In the genomic region with DNA sequence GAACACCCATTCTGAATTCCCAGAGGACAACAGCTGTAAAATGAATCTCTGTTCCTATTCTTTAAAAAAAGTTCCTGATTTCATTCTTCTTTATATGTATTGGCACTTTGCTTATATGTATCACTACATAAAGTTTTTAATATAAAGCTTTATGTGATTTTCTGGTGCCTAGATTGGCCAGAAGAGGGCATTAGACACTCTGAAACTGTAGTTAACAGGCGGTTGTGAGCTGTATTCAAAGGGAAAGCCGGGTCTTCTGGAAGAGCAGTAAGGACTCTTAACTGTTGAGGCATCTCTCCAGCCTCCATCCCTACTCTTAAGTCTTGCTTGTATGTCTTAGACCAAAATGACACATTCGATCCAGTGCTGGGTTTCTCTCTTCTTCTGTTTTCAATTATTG, we compare ENCODE assay signal across 19 mouse cellular contexts.
DNase-seq lines count a peak whose midpoint lies in the region; ATAC-seq and TF ChIP-seq lines count a peak whose summit lies in the region.
"Had no signal": no experiment of that assay in that cellular context is flagged by ENCODE, and none has a peak within 500 bp of the region (broad histone marks: within the 10 kb centered on the region; RNA-seq: fewer than 3 reads in every experiment).

No protein-coding gene starts in this region.

- WGBS in intestine, postnatal 0 days = 60% methylated on average over 3 of the region's 3 CpGs
- 68% methylated on average over 3 of the region's 3 CpGs for WGBS in intestine, embryonic 15.5 days

- no peak for TF ChIP-seq POLR2A in brain, embryonic 14.5 days (IDR thresholded peaks at IDR 0.05; ENCODE audit: borderline replicate concordance, extremely low read depth, insufficient read depth, insufficient read length, poor library complexity, severe bottlenecking)

- H3K9me3 ChIP-seq in intestine, postnatal 0 days (ENCODE audit: control insufficient read depth) = no peaks in the 10 kb centered on the region
- no peaks in the 10 kb centered on the region for H3K9me3 ChIP-seq in intestine, embryonic 15.5 days
- H3K9me3 ChIP-seq: G1E; hindbrain, embryonic 12.5 days; midbrain, embryonic 10.5 days had no signal

- TF ChIP-seq CTCF in intestine, postnatal 0 days (IDR thresholded peaks at IDR 0.05; ENCODE audit: low read depth) = peak; percentile 36; the same call in 1 of the 2 replicates
- no peak for TF ChIP-seq CTCF in brain, embryonic 14.5 days (IDR thresholded peaks at IDR 0.05; ENCODE audit: borderline replicate concordance, extremely low read depth, insufficient read depth, insufficient read length)

- H3K27ac ChIP-seq in intestine, postnatal 0 days (ENCODE audit: low read depth, low read length) = no peak overlapping the region
- no peak overlapping the region for H3K27ac ChIP-seq in intestine, embryonic 15.5 days
- H3K27ac ChIP-seq: hindbrain, embryonic 12.5 days; liver, embryonic 14.5 days; midbrain, embryonic 10.5 days had no signal

- H3K9ac ChIP-seq in intestine, postnatal 0 days (ENCODE audit: low read depth, low read length) = no peak overlapping the region
- H3K9ac ChIP-seq in intestine, embryonic 15.5 days = no peak overlapping the region
- H3K9ac ChIP-seq: hindbrain, embryonic 12.5 days; liver, embryonic 14.5 days had no signal

- no peaks in the 10 kb centered on the region for H3K27me3 ChIP-seq in intestine, postnatal 0 days (replicated peaks; ENCODE audit: control insufficient read depth, insufficient read depth, low read length)
- H3K27me3 ChIP-seq in intestine, embryonic 15.5 days (replicated peaks) = no peaks in the 10 kb centered on the region
- H3K27me3 ChIP-seq: hindbrain, embryonic 12.5 days had no signal

- no peaks in the 10 kb centered on the region for H3K4me1 ChIP-seq in intestine, postnatal 0 days (replicated peaks; ENCODE audit: control insufficient read depth, insufficient read depth, low read length)
- H3K4me1 ChIP-seq in intestine, embryonic 15.5 days (replicated peaks) = no peaks in the 10 kb centered on the region
- H3K4me1 ChIP-seq: hindbrain, embryonic 12.5 days had no signal

- no peak overlapping the region for H3K4me3 ChIP-seq in intestine, postnatal 0 days (ENCODE audit: low read depth, low read length)
- H3K4me3 ChIP-seq in intestine, embryonic 15.5 days (replicated peaks) = no peak overlapping the region
- H3K4me3 ChIP-seq: erythroblast, embryonic 14.5 days; hindbrain, embryonic 12.5 days; midbrain, embryonic 10.5 days had no signal

- H3K4me2 ChIP-seq in intestine, postnatal 0 days (replicated peaks; ENCODE audit: low read depth) = no peak overlapping the region
- H3K4me2 ChIP-seq in intestine, embryonic 15.5 days (replicated peaks) = no peak overlapping the region
- H3K4me2 ChIP-seq: hindbrain, embryonic 12.5 days had no signal

- no peaks in the 10 kb centered on the region for H3K36me3 ChIP-seq in intestine, postnatal 0 days (ENCODE audit: control insufficient read depth, insufficient read depth)
- H3K36me3 ChIP-seq in intestine, embryonic 15.5 days = no peaks in the 10 kb centered on the region
- H3K36me3 ChIP-seq: G1E; hindbrain, embryonic 12.5 days; midbrain, embryonic 10.5 days had no signal

- peak; percentile 13 for DNase-seq in embryo, embryonic 11 days
- DNase-seq in embryo, embryonic 9.5 days (ENCODE audit: extremely low spot score) = no peak
- DNase-seq in 416B (ENCODE audit: low read depth) = peak; percentile 56
- peak; percentile 55 for DNase-seq in brain, embryonic 14.5 days (ENCODE audit: low read depth)
- DNase-seq in MN1 (ENCODE audit: low spot score) = no peak
- DNase-seq: cerebellum, adult 11 months; cerebellum, postnatal 36 days; kidney, adult 18-20 months; kidney, postnatal 36 days; lung, postnatal 14 days; thymus, postnatal 4 days had no signal

- no peak for ATAC-seq in intestine, postnatal 0 days
- no peak for ATAC-seq in intestine, embryonic 15.5 days
- ATAC-seq in CD4-positive, CD25-positive, alpha-beta regulatory T cell, adult 4 months = no peak

Comparison
In these comparisons a context has a peak if more than half of its experiments do, and no peak if none do; other contexts are left out.
1. DNase-seq: peak in embryo, embryonic 11 days (single experiment), 416B (single experiment) and brain, embryonic 14.5 days (single experiment); none in embryo, embryonic 9.5 days (single experiment) and MN1 (single experiment).